Mouse (Mus musculus) bone marrow macrophage, adult 2 months (primary cell): ENCODE results near the gene Mrpl19.

Experiments used
- CTCF ChIP-seq: IDR thresholded peaks from 2 replicates; pipeline ENCODE4 v1.5.1; 2012; ENCODE audit warnings: low read depth, mild to moderate bottlenecking, low read length, moderate library complexity
- POLR2A ChIP-seq: IDR thresholded peaks from 2 replicates; pipeline ENCODE4 v1.6.1; 2012; ENCODE audit warnings: mild to moderate bottlenecking, low read depth, low read length, borderline replicate concordance

GRCm38 (mm10) chr6:81946906-81947305 lies 18.9 kb downstream of the Mrpl19 start:
- TF ChIP-seq CTCF (no peak), POLR2A (no peak)
